In the genomic region with DNA sequence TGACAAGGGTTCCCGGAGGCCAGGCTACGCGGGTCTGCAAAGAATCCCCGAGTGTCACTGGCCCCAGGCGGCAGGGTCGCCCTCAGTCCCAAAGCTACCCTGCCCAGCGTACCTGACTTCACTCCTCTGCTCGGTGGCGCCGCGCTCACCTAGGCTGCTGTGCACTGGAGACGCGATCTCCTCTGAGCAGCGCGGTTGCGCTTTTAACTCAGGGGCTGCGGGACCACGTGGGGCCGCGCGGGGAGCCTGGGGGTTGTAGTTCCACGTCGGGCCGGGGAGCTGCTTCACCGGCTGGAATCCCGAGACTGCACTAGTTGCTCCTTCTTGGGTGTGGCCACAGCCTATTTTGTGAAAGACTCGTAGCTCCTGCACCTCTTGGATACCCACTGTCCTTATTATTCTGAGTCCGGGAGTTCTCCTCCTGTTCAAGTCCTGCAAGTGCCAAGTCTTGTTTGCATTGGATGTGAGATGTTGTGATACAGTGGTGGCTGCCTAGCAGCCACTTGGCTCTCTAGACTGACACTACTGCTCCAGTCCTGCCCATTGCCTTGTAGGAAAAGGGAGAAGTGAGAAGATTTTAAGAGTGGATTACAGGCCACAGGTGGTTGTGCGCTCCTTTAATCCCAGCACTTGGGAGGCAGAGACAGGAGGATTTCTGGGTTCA, we compare ENCODE assay signal across 8 mouse cellular contexts. TPM values are rescaled to one million over a fixed set of nuclear protein-coding genes. Genes with fewer than 3 reads are reported as not detected.
A peak's percentile ranks its signal among the peaks of the same experiment; 100 is the strongest.
DNase-seq lines count a peak whose midpoint lies in the region; ATAC-seq lines count a peak whose summit lies in the region.

A gene (minus strand): TSS at position 510 of the 664 bp plus-strand sequence.

- peak within 1 kb of the TSS; percentile 49; the same call in 1 of the 2 replicates for H3K9ac ChIP-seq in hindbrain, embryonic 11.5 days (ENCODE audit: low read depth, low read length)

- H3K27ac ChIP-seq in hindbrain, embryonic 11.5 days (ENCODE audit: low read depth, low read length) = no peak within 1 kb of the TSS

- H3K4me2 ChIP-seq in hindbrain, embryonic 11.5 days (replicated peaks; ENCODE audit: low read depth, low read length) = peak within 1 kb of the TSS; percentile 64

- no peaks in the 10 kb centered on the region for H3K9me3 ChIP-seq in hindbrain, embryonic 11.5 days (ENCODE audit: control insufficient read depth, low read length)

- H3K4me3 ChIP-seq in hindbrain, embryonic 11.5 days (ENCODE audit: low read depth, low read length) = peak within 1 kb of the TSS; percentile 43

- DNase-seq in ES-CJ7 (ENCODE audit: low read depth, low spot score) = peak; percentile 92
- DNase-seq in cerebellum, postnatal 10 days = peak; percentile 75 to 78
- DNase-seq in frontal cortex, postnatal 14 days (ENCODE audit: low spot score in 2 of 2) = peak; percentile 46 to 68
- DNase-seq in hindbrain, embryonic 11.5 days (ENCODE audit: low spot score) = peak; percentile 81
- DNase-seq in layer of hippocampus, postnatal 25 days (ENCODE audit: extremely low spot score in 1 of 2, low spot score in 1 of 2) = peak; percentile 61 to 72
- DNase-seq in lung, postnatal 14 days = peak; percentile 65
- DNase-seq in ovary, postnatal 36 days (ENCODE audit: low spot score) = peak; percentile 77
- DNase-seq in thymus, postnatal 36 days = peak; percentile 71 to 79

- no peaks in the 10 kb centered on the region for H3K27me3 ChIP-seq in hindbrain, embryonic 11.5 days (ENCODE audit: control insufficient read depth, insufficient read depth, low read length)

- H3K36me3 ChIP-seq in hindbrain, embryonic 11.5 days (ENCODE audit: control insufficient read depth, insufficient read depth, low read length) = no peaks in the 10 kb centered on the region

- WGBS in hindbrain, embryonic 11.5 days = 5% methylated on average over 29 of the region's 29 CpGs

- ATAC-seq in hindbrain, embryonic 11.5 days (ENCODE audit: low FRiP score) = peak; percentile 93

- H3K4me1 ChIP-seq in hindbrain, embryonic 11.5 days (replicated peaks; ENCODE audit: control insufficient read depth, insufficient read depth, low read length) = no peaks in the 10 kb centered on the region

RNA-seq across cellular contexts. Expression of the gene that starts here (rescaled TPM):
- 15.5 and 16.2 TPM in 2 replicates for polyA plus RNA-seq in hindbrain, embryonic 11.5 days (2014; fragmentation: Nextera tagmentation; extraction: Ambion mirVana)
- 1 to 10 TPM; 3.6 to 4.5 TPM for total RNA-seq in layer of hippocampus, postnatal 25 days (2021)
